Mouse (Mus musculus) stomach, embryonic 16.5 days (tissue): ENCODE measurements at regions not wholly inside any gene's neighbourhood (a gene's known extent, or its start where the extent isn't known, plus 50 kb on each side); places are given as distances from the start of the nearest gene placed in this dataset.

ENCODE experiments used
- ATAC-seq: fragments of 200-750 bp; cut with Nextera tagmentation; 2 replicates; pipeline ENCODE4 v1.8.0; 2017; ENCODE audit warnings: moderate number of reproducible peaks, moderate TSS enrichment; ENCODE audit not compliant: insufficient read depth, low FRiP score
- H3K27ac ChIP-seq: fragments of 300-500 bp; sonication (generic); 2 replicates; pipeline ENCODE4 v1.5.1; 2014; ENCODE audit warnings: low read length
- H3K27me3 ChIP-seq: fragments of 300-500 bp; sonication (generic); 2 replicates; pipeline ENCODE4 v1.6.1; 2014; ENCODE audit warnings: low read length, control low read depth, mixed read lengths; ENCODE audit not compliant: control insufficient read depth, insufficient read depth
- H3K36me3 ChIP-seq: fragments of 300-500 bp; sonication (generic); 2 replicates; pipeline ENCODE4 v1.6.1; 2014; ENCODE audit warnings: low read length; ENCODE audit not compliant: control insufficient read depth, insufficient read depth
- H3K4me1 ChIP-seq: fragments of 300-500 bp; sonication (generic); 2 replicates; pipeline ENCODE4 v1.6.1; 2014; ENCODE audit warnings: low read length, control low read depth, mixed read lengths; ENCODE audit not compliant: control insufficient read depth, insufficient read depth
- H3K4me2 ChIP-seq: fragments of 300-500 bp; sonication (generic); 2 replicates; pipeline ENCODE4 v1.6.1; 2014; ENCODE audit warnings: low read depth, low read length, mixed read lengths
- H3K4me3 ChIP-seq: fragments of 300-500 bp; sonication (generic); replicated peaks from 2 replicates; pipeline ENCODE4 v1.5.1; 2014; ENCODE audit warnings: mild to moderate bottlenecking, low read length
- H3K9ac ChIP-seq: fragments of 300-500 bp; sonication (generic); 2 replicates; pipeline ENCODE4 v1.6.1; 2014; ENCODE audit warnings: low read length
- H3K9me3 ChIP-seq: fragments of 300-500 bp; sonication (generic); replicated peaks from 2 replicates; pipeline ENCODE4 v1.6.1; 2016; ENCODE audit warnings: low read length, control low read depth; ENCODE audit not compliant: control insufficient read depth
- WGBS: fragments of 180-500 bp; shearing (Covaris S2); extraction: QIAGEN DNeasy Blood & Tissue Kit; methylation state at CpG from one replicate; pipeline ENCODE4 v1.1.7; 2014; 5-methylcytosine and 5-hydroxymethylcytosine counted together

- Histone ChIP-seq H3K36me3 (no peaks in the 10 kb centered on the region), H3K4me3 (no peak overlapping the region), H3K4me1 (0 out of 2 replicates have a peak, but pooled peaks cover 4% of the 10 kb centered on the region), H3K27me3 (no peaks in the 10 kb centered on the region), H3K27ac (no peak overlapping the region), H3K4me2 (no peak overlapping the region), H3K9me3 (no peaks in the 10 kb centered on the region), H3K9ac (no peak overlapping the region)
- 69% methylated on average over 8 of the region's 8 CpGs for WGBS
- no peak for ATAC-seq
These were observed 109.3 kb downstream of the Bcl2l11 start for GRCm38 (mm10) chr2:128235127-128235526.

DNA sequence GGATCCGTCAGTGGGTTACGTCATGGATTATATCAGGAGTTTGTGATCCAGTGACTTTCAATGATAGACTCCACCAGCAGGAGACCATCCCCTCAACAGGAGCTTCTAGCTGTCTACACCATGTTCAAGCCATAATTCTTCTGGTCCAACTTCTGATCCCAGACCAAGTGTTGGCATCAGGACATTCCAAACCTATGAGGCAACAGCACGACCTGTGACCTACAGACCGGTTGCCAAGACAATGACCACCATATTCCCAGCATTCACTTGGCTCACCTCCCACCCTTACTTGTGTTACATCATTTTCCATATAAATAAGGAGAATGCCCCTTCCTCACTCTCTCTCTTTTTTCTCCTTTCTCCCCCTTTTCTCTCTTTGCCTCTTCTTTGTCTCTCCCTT is 113.6 kb downstream of the Bcl2l11 start:
- Histone ChIP-seq H3K9ac (no peak overlapping the region), H3K4me2 (no peak overlapping the region), H3K4me1 (peaks cover 11% of the 10 kb centered on the region; the same call in 1 of the 2 replicates), H3K36me3 (no peaks in the 10 kb centered on the region), H3K27ac (peak overlapping the region; percentile 78; the same call in 1 of the 2 replicates), H3K9me3 (no peaks in the 10 kb centered on the region), H3K4me3 (no peak overlapping the region), H3K27me3 (no peaks in the 10 kb centered on the region)
- WGBS = 88% methylated on average over 4 of the region's 4 CpGs
- no peak for ATAC-seq

- Histone ChIP-seq H3K9ac (peak overlapping the region; percentile 24; the same call in 1 of the 2 replicates), H3K9me3 (no peaks in the 10 kb centered on the region), H3K4me3 (no peak overlapping the region), H3K4me1 (peaks cover 11% of the 10 kb centered on the region; the same call in 1 of the 2 replicates), H3K36me3 (no peaks in the 10 kb centered on the region), H3K4me2 (peak overlapping the region; percentile 30; the same call in 1 of the 2 replicates), H3K27me3 (no peaks in the 10 kb centered on the region), H3K27ac (peak overlapping the region; percentile 78)
- 44% methylated on average over 4 of the region's 4 CpGs for WGBS
- peak; percentile 38; the same call in 1 of the 2 replicates for ATAC-seq
These were observed 114.2 kb downstream of the Bcl2l11 start for GRCm38 (mm10) chr2:128240054-128240453.

- ATAC-seq = peak; percentile 91
- H3K27ac ChIP-seq = peak overlapping the region; percentile 87
- 39% methylated on average over 9 of the region's 9 CpGs for WGBS
- H3K27me3 ChIP-seq = no peaks in the 10 kb centered on the region
- H3K36me3 ChIP-seq = no peaks in the 10 kb centered on the region
- H3K4me3 ChIP-seq = no peak overlapping the region
- no peaks in the 10 kb centered on the region for H3K9me3 ChIP-seq
- peaks cover 11% of the 10 kb centered on the region; the same call in 1 of the 2 replicates for H3K4me1 ChIP-seq
- peak overlapping the region; percentile 24; the same call in 1 of the 2 replicates for H3K9ac ChIP-seq
- H3K4me2 ChIP-seq = peak overlapping the region; percentile 30; the same call in 1 of the 2 replicates
These were observed 114.9 kb downstream of the Bcl2l11 start for GRCm38 (mm10) chr2:128240536-128241279.

DNA sequence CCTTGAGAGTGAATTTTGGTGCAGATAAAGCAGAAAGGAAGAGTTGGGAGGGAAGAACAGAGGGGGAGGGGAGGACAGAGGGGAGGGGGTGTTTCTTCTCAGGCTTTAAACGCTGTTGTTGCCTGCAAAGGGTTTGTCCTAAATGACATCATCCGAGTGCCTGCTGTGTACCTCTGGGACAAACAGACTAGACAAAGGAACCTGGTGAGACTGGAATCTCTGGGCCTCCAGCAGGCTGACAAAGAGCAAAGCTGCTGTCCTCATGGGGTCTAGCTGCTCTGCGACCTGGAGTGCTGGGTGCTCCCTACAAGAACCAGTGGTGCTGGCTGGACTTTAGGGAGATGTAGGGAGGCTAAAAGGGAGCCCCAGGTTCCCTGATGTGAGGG is 115.4 kb downstream of the Bcl2l11 start:
- 27% methylated on average over 3 of the region's 3 CpGs for WGBS
- H3K4me3 ChIP-seq = no peak overlapping the region
- no peaks in the 10 kb centered on the region for H3K27me3 ChIP-seq
- ATAC-seq = no peak
- peak overlapping the region; percentile 87 for H3K27ac ChIP-seq
- H3K4me1 ChIP-seq = peaks cover 11% of the 10 kb centered on the region; the same call in 1 of the 2 replicates
- H3K4me2 ChIP-seq = no peak overlapping the region
- no peaks in the 10 kb centered on the region for H3K36me3 ChIP-seq
- H3K9me3 ChIP-seq = no peaks in the 10 kb centered on the region
- no peak overlapping the region for H3K9ac ChIP-seq

DNA sequence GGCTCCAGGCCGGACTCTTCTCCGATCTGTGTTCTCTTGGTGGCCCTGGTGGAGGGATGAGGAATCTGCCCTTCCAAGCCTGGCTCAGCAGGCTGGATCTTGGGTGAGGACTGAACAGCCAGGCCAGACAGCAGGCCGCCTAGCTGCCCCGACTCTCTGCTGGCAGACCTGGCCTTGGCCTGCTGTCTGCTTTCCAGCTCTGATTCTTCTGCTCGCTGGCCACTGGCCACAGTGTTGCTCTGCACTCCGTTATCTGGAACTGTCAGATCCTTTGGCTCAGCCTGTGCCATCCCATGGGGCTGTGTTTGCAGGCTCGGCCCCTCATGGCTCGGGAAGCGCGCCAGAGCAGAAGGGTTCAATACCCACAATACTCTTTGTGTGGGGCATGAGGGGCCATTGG is 119.7 kb downstream of the Bcl2l11 start:
- H3K4me1 ChIP-seq = peaks cover 7% of the 10 kb centered on the region; the same call in 1 of the 2 replicates
- WGBS = 78% methylated on average over 10 of the region's 10 CpGs
- no peaks in the 10 kb centered on the region for H3K36me3 ChIP-seq
- H3K27ac ChIP-seq = no peak overlapping the region
- no peak for ATAC-seq
- no peaks in the 10 kb centered on the region for H3K27me3 ChIP-seq
- H3K4me3 ChIP-seq = no peak overlapping the region
- H3K9me3 ChIP-seq = 0 out of 2 replicates have a peak, but pooled peaks cover 5% of the 10 kb centered on the region
- no peak overlapping the region for H3K9ac ChIP-seq
- no peak overlapping the region for H3K4me2 ChIP-seq

GRCm38 (mm10) chr2:128247967-128248366 is 122.1 kb downstream of the Bcl2l11 start:
- Histone ChIP-seq H3K9ac (no peak overlapping the region), H3K27me3 (no peaks in the 10 kb centered on the region), H3K36me3 (no peaks in the 10 kb centered on the region), H3K4me1 (no peaks in the 10 kb centered on the region), H3K9me3 (0 out of 2 replicates have a peak, but pooled peaks cover 5% of the 10 kb centered on the region), H3K27ac (no peak overlapping the region), H3K4me2 (no peak overlapping the region), H3K4me3 (no peak overlapping the region)
- WGBS = 32% methylated on average over 4 of the region's 4 CpGs
- ATAC-seq = no peak

GRCm38 (mm10) chr2:128249188-128249587 is 123.3 kb downstream of the Bcl2l11 start:
- 86% methylated on average over 4 of the region's 4 CpGs for WGBS
- ATAC-seq = no peak
- Histone ChIP-seq H3K36me3 (no peaks in the 10 kb centered on the region), H3K4me2 (no peak overlapping the region), H3K27ac (no peak overlapping the region), H3K27me3 (no peaks in the 10 kb centered on the region), H3K4me1 (no peaks in the 10 kb centered on the region), H3K9me3 (0 out of 2 replicates have a peak, but pooled peaks cover 5% of the 10 kb centered on the region), H3K9ac (no peak overlapping the region), H3K4me3 (no peak overlapping the region)

GRCm38 (mm10) chr2:128249607-128250006 is 123.8 kb downstream of the Bcl2l11 start:
- no peaks in the 10 kb centered on the region for H3K4me1 ChIP-seq
- 0 out of 2 replicates have a peak, but pooled peaks cover 5% of the 10 kb centered on the region for H3K9me3 ChIP-seq
- H3K27ac ChIP-seq = no peak overlapping the region
- no peaks in the 10 kb centered on the region for H3K36me3 ChIP-seq
- ATAC-seq = no peak
- WGBS = 92% methylated on average over 2 of the region's 2 CpGs
- no peaks in the 10 kb centered on the region for H3K27me3 ChIP-seq
- no peak overlapping the region for H3K4me3 ChIP-seq
- H3K4me2 ChIP-seq = no peak overlapping the region
- H3K9ac ChIP-seq = no peak overlapping the region
